Mouse (Mus musculus): ENCODE data around the gene Gnmt.

DNA sequence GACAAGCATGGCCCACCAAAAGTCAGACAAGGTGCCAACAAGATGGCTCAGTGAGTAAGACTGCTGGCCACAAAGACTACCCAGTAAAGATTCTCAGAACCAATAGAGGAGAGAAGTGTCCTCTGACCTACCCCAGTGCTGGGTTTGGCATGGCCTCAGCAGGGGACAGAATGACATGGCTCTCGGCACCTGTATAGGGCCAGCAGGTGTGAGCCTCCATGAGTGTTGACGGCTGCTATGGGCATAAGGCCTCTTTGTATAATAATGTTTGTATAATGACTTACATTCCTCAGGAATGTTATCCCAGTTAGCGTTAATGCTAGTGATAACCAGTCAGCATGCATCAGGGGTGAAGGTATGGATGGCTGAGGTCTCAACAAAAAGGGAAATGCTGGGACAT is 47.1 kb upstream of the Gnmt start:
- TF ChIP-seq POLR2AphosphoS5 (IDR thresholded peaks at IDR 0.05; ENCODE audit: insufficient replicate concordance, low read depth, low read length) (no peak), CTCF (IDR thresholded peaks at IDR 0.05; ENCODE audit: low read depth, low read length) (no peak), TAL1 (conservative IDR thresholded peaks at IDR 0.05; ENCODE audit: low read depth, low read length) (no peak), GATA2 (IDR thresholded peaks at IDR 0.05; ENCODE audit: borderline replicate concordance, low read depth, low read length) (no peak)
